Comparison of ENCODE assay signal across 17 mouse cellular contexts in genomic region chr5:18229396-18229795, GRCm38 (mm10).
A peak's percentile ranks its signal among the peaks of the same experiment; 100 is the strongest.
DNase-seq lines count a peak whose midpoint lies in the region; ATAC-seq lines count a peak whose summit lies in the region.
"Had no signal": no experiment of that assay in that cellular context is flagged by ENCODE, and none has a peak within 500 bp of the region (broad histone marks: within the 10 kb centered on the region; RNA-seq: fewer than 3 reads in every experiment).

No protein-coding gene starts in this region.

- no peaks in the 10 kb centered on the region for H3K9me3 ChIP-seq in hindbrain, embryonic 11.5 days (ENCODE audit: control insufficient read depth, low read length)
- no peaks in the 10 kb centered on the region for H3K9me3 ChIP-seq in hindbrain, embryonic 10.5 days
- H3K9me3 ChIP-seq in neural tube, embryonic 14.5 days (ENCODE audit: control insufficient read depth, low read length): no peaks in the 10 kb centered on the region
- H3K9me3 ChIP-seq in limb, embryonic 10.5 days (replicated peaks): no peaks in the 10 kb centered on the region
- H3K9me3 ChIP-seq: forebrain, embryonic 12.5 days; hindbrain, embryonic 15.5 days; lung, embryonic 15.5 days had no signal

- no peak overlapping the region for H3K4me3 ChIP-seq in hindbrain, embryonic 11.5 days (ENCODE audit: low read depth, low read length)
- no peak overlapping the region for H3K4me3 ChIP-seq in hindbrain, embryonic 10.5 days
- no peak overlapping the region for H3K4me3 ChIP-seq in neural tube, embryonic 14.5 days (ENCODE audit: low read depth, low read length)
- H3K4me3 ChIP-seq in limb, embryonic 10.5 days: no peak overlapping the region
- H3K4me3 ChIP-seq: forebrain, embryonic 12.5 days; hindbrain, embryonic 15.5 days; lung, embryonic 15.5 days had no signal

- 27% methylated on average over 1 of the region's 1 CpGs for WGBS in hindbrain, embryonic 11.5 days
- WGBS in hindbrain, embryonic 10.5 days: 54% methylated on average over 1 of the region's 1 CpGs
- WGBS in neural tube, embryonic 14.5 days: 24% methylated on average over 1 of the region's 1 CpGs
- WGBS in limb, embryonic 10.5 days: 69% methylated on average over 1 of the region's 1 CpGs

- ATAC-seq in hindbrain, embryonic 11.5 days (ENCODE audit: low FRiP score): no peak; the same call in 1 of the 2 replicates
- ATAC-seq in neural tube, embryonic 14.5 days (ENCODE audit: low read depth): peak; percentile 60; the same call in 1 of the 2 replicates

- no peaks in the 10 kb centered on the region for H3K27me3 ChIP-seq in hindbrain, embryonic 11.5 days (ENCODE audit: control insufficient read depth, insufficient read depth, low read length)
- no peaks in the 10 kb centered on the region for H3K27me3 ChIP-seq in hindbrain, embryonic 10.5 days (ENCODE audit: insufficient read depth, poor library complexity, severe bottlenecking)
- H3K27me3 ChIP-seq in neural tube, embryonic 14.5 days (ENCODE audit: control insufficient read depth, insufficient read depth, low read length): no peaks in the 10 kb centered on the region
- no peaks in the 10 kb centered on the region for H3K27me3 ChIP-seq in limb, embryonic 10.5 days (ENCODE audit: low read depth, poor library complexity, severe bottlenecking)
- H3K27me3 ChIP-seq: forebrain, embryonic 12.5 days; hindbrain, embryonic 15.5 days; lung, embryonic 15.5 days had no signal

- no peaks in the 10 kb centered on the region for H3K36me3 ChIP-seq in hindbrain, embryonic 11.5 days (ENCODE audit: control insufficient read depth, insufficient read depth, low read length)
- H3K36me3 ChIP-seq in hindbrain, embryonic 10.5 days: no peaks in the 10 kb centered on the region
- H3K36me3 ChIP-seq in neural tube, embryonic 14.5 days (ENCODE audit: control insufficient read depth, insufficient read depth, low read length): no peaks in the 10 kb centered on the region
- H3K36me3 ChIP-seq in limb, embryonic 10.5 days: no peaks in the 10 kb centered on the region
- H3K36me3 ChIP-seq: forebrain, embryonic 12.5 days; hindbrain, embryonic 15.5 days; lung, embryonic 15.5 days had no signal

- no peaks in the 10 kb centered on the region for H3K4me1 ChIP-seq in hindbrain, embryonic 11.5 days (replicated peaks; ENCODE audit: control insufficient read depth, insufficient read depth, low read length)
- H3K4me1 ChIP-seq in hindbrain, embryonic 10.5 days (replicated peaks): no peaks in the 10 kb centered on the region
- H3K4me1 ChIP-seq in neural tube, embryonic 14.5 days (ENCODE audit: control insufficient read depth, insufficient read depth, low read length): no peaks in the 10 kb centered on the region
- no peaks in the 10 kb centered on the region for H3K4me1 ChIP-seq in limb, embryonic 10.5 days
- H3K4me1 ChIP-seq: forebrain, embryonic 12.5 days; hindbrain, embryonic 15.5 days had no signal

- DNase-seq in hindbrain, embryonic 11.5 days (ENCODE audit: low spot score): peak; percentile 19
- no peak for DNase-seq in hindbrain, embryonic 10.5 days (ENCODE audit: low spot score)
- DNase-seq in neural tube, embryonic 10.5 days (ENCODE audit: extremely low spot score, low spot score): no peak
- DNase-seq in mesoderm, embryonic 11.5 days (ENCODE audit: low read depth, low spot score): peak; percentile 8
- peak; percentile 13 for DNase-seq in retina, postnatal 1 day
- DNase-seq in limb, embryonic 10.5 days (ENCODE audit: low spot score): no peak
- DNase-seq: adrenal gland, adult 2 months; cerebellum, adult 9-11 months; kidney, adult 11 months; lung, postnatal 4 days had no signal

- no peak overlapping the region for H3K27ac ChIP-seq in hindbrain, embryonic 11.5 days (ENCODE audit: low read depth, low read length)
- H3K27ac ChIP-seq in hindbrain, embryonic 10.5 days: no peak overlapping the region
- no peak overlapping the region for H3K27ac ChIP-seq in neural tube, embryonic 14.5 days (ENCODE audit: low read depth, low read length)
- no peak overlapping the region for H3K27ac ChIP-seq in limb, embryonic 10.5 days
- H3K27ac ChIP-seq: forebrain, embryonic 12.5 days; hindbrain, embryonic 15.5 days; kidney, postnatal 0 days; liver, embryonic 14.5 days; lung, embryonic 15.5 days; stomach, postnatal 0 days had no signal

- H3K9ac ChIP-seq in hindbrain, embryonic 11.5 days (ENCODE audit: low read depth, low read length): no peak overlapping the region
- no peak overlapping the region for H3K9ac ChIP-seq in neural tube, embryonic 14.5 days (replicated peaks; ENCODE audit: low read depth, low read length)
- H3K9ac ChIP-seq: forebrain, embryonic 12.5 days; hindbrain, embryonic 15.5 days; liver, embryonic 14.5 days; lung, embryonic 15.5 days had no signal

- H3K4me2 ChIP-seq in hindbrain, embryonic 11.5 days (replicated peaks; ENCODE audit: low read depth, low read length): no peak overlapping the region
- H3K4me2 ChIP-seq in neural tube, embryonic 14.5 days (ENCODE audit: low read depth, low read length): no peak overlapping the region
- H3K4me2 ChIP-seq: forebrain, embryonic 12.5 days; hindbrain, embryonic 15.5 days; lung, embryonic 15.5 days had no signal

Comparison
In these comparisons a context has a peak if more than half of its experiments do, and no peak if none do; other contexts are left out.
1. DNase-seq: peak in hindbrain, embryonic 11.5 days (single experiment), mesoderm, embryonic 11.5 days (single experiment) and retina, postnatal 1 day (single experiment); none in hindbrain, embryonic 10.5 days (single experiment), neural tube, embryonic 10.5 days (single experiment) and limb, embryonic 10.5 days (single experiment).